ENCODE assay signal across 10 mouse cellular contexts in genomic region chr17:25717691-25718090, GRCm38 (mm10). TPM values are rescaled to one million over a fixed set of nuclear protein-coding genes. Genes with fewer than 3 reads are reported as not detected.
A peak's percentile ranks its signal among the peaks of the same experiment; 100 is the strongest.
DNase-seq lines count a peak whose midpoint lies in the region; ATAC-seq and TF ChIP-seq lines count a peak whose summit lies in the region.
"Had no signal": no experiment of that assay in that cellular context is flagged by ENCODE, and none has a peak within 500 bp of the region (broad histone marks: within the 10 kb centered on the region; RNA-seq: fewer than 3 reads in every experiment).

No protein-coding gene starts in this region.

- WGBS in heart, postnatal 0 days = 8% methylated on average over 6 of the region's 6 CpGs
- 10% methylated on average over 6 of the region's 6 CpGs for WGBS in embryonic facial prominence, embryonic 11.5 days
- 16% methylated on average over 6 of the region's 6 CpGs for WGBS in hindbrain, postnatal 0 days
- 8% methylated on average over 6 of the region's 6 CpGs for WGBS in midbrain, embryonic 15.5 days

- peaks cover 25% of the 10 kb centered on the region for H3K27me3 ChIP-seq in heart, postnatal 0 days (ENCODE audit: control insufficient read depth, insufficient read depth, low read length)
- H3K27me3 ChIP-seq in embryonic facial prominence, embryonic 11.5 days (ENCODE audit: control insufficient read depth, insufficient read depth, low read length) = peaks cover 4% of the 10 kb centered on the region; the same call in 1 of the 2 replicates
- H3K27me3 ChIP-seq in hindbrain, postnatal 0 days (ENCODE audit: insufficient read depth, low read length) = peaks cover 19% of the 10 kb centered on the region
- peaks cover 27% of the 10 kb centered on the region for H3K27me3 ChIP-seq in midbrain, embryonic 15.5 days (replicated peaks)

- no peak for TF ChIP-seq CTCF in heart, postnatal 0 days (IDR thresholded peaks at IDR 0.05; ENCODE audit: low read depth)
- no peak for TF ChIP-seq CTCF in hindbrain, postnatal 0 days (IDR thresholded peaks at IDR 0.05; ENCODE audit: low read depth)

- H3K27ac ChIP-seq in heart, postnatal 0 days (ENCODE audit: low read depth) = no peak overlapping the region
- no peak overlapping the region for H3K27ac ChIP-seq in embryonic facial prominence, embryonic 11.5 days (replicated peaks; ENCODE audit: low read depth, low read length)
- H3K27ac ChIP-seq in hindbrain, postnatal 0 days = no peak overlapping the region
- H3K27ac ChIP-seq in midbrain, embryonic 15.5 days = no peak overlapping the region

- peaks cover 17% of the 10 kb centered on the region; the same call in 1 of the 2 replicates for H3K36me3 ChIP-seq in heart, postnatal 0 days (replicated peaks; ENCODE audit: control insufficient read depth, insufficient read depth, low read length)
- H3K36me3 ChIP-seq in embryonic facial prominence, embryonic 11.5 days (replicated peaks; ENCODE audit: control insufficient read depth, insufficient read depth, low read depth, low read length) = no peaks in the 10 kb centered on the region; the same call in 1 of the 2 replicates
- no peaks in the 10 kb centered on the region for H3K36me3 ChIP-seq in hindbrain, postnatal 0 days (ENCODE audit: insufficient read depth, low read length)
- H3K36me3 ChIP-seq in midbrain, embryonic 15.5 days (replicated peaks) = no peaks in the 10 kb centered on the region

- H3K9ac ChIP-seq in heart, postnatal 0 days (replicated peaks; ENCODE audit: low read depth, low read length) = 0 out of 2 replicates have a peak overlapping the region, but pooled peaks have one; percentile 17
- H3K9ac ChIP-seq in embryonic facial prominence, embryonic 11.5 days (replicated peaks; ENCODE audit: low read length) = no peak overlapping the region; the same call in none of the 2 replicates
- H3K9ac ChIP-seq in hindbrain, postnatal 0 days (replicated peaks; ENCODE audit: low read length) = peak overlapping the region; percentile 45
- H3K9ac ChIP-seq in midbrain, embryonic 15.5 days = peak overlapping the region; percentile 51

- TF ChIP-seq EP300 in heart, postnatal 0 days (IDR thresholded peaks at IDR 0.05; ENCODE audit: low read depth) = no peak

- no peaks in the 10 kb centered on the region; the same call in 1 of the 2 replicates for H3K4me1 ChIP-seq in heart, postnatal 0 days (ENCODE audit: control insufficient read depth, insufficient read depth)
- peaks cover 6% of the 10 kb centered on the region; the same call in 1 of the 2 replicates for H3K4me1 ChIP-seq in embryonic facial prominence, embryonic 11.5 days (ENCODE audit: control insufficient read depth, insufficient read depth, low read length)
- H3K4me1 ChIP-seq in hindbrain, postnatal 0 days (ENCODE audit: insufficient read depth, low read length) = no peaks in the 10 kb centered on the region
- H3K4me1 ChIP-seq in midbrain, embryonic 15.5 days = peaks cover 7% of the 10 kb centered on the region

- intact Hi-C loops in heart, postnatal 14 days (cut with DNase I) = no loop called here

- ATAC-seq in heart, postnatal 0 days (ENCODE audit: insufficient read depth, low read depth) = no peak
- ATAC-seq in embryonic facial prominence, embryonic 11.5 days (replicated peaks; ENCODE audit: insufficient number of reproducible peaks, low FRiP score, low TSS enrichment, low read depth) = no peak
- peak; percentile 7; the same call in 1 of the 2 replicates for ATAC-seq in hindbrain, postnatal 0 days
- no peak for ATAC-seq in midbrain, embryonic 15.5 days (replicated peaks)
- ATAC-seq in inflammation-experienced regulatory T-cells, adult 6 months = no peak

- H3K4me3 ChIP-seq in heart, postnatal 0 days (ENCODE audit: low read depth, low read length) = peak overlapping the region; percentile 44
- H3K4me3 ChIP-seq in embryonic facial prominence, embryonic 11.5 days (ENCODE audit: low read depth, low read length) = peak overlapping the region; percentile 24
- H3K4me3 ChIP-seq in hindbrain, postnatal 0 days (ENCODE audit: low read length) = peak overlapping the region; percentile 42
- peak overlapping the region; percentile 42 for H3K4me3 ChIP-seq in midbrain, embryonic 15.5 days

- no peak for DNase-seq in heart, postnatal 0 days (ENCODE audit: low spot score)
- no peak for DNase-seq in heart, postnatal 14 days
- DNase-seq in embryonic facial prominence, embryonic 11.5 days (ENCODE audit: low spot score) = no peak
- no peak for DNase-seq in hindbrain, postnatal 0 days (ENCODE audit: low spot score)
- DNase-seq in frontal cortex, adult 2 months (ENCODE audit: extremely low spot score in 1 of 2, low spot score in 1 of 2) = no peak
- no peak for DNase-seq in cerebellum, adult 8-10 months
- DNase-seq: cerebellum, adult 11-12 months had no signal

- peak overlapping the region; percentile 59 for H3K4me2 ChIP-seq in heart, postnatal 0 days (ENCODE audit: low read depth, low read length)
- peak overlapping the region; percentile 66 for H3K4me2 ChIP-seq in embryonic facial prominence, embryonic 11.5 days (ENCODE audit: low read depth, low read length)
- peak overlapping the region; percentile 72 for H3K4me2 ChIP-seq in hindbrain, postnatal 0 days (ENCODE audit: low read depth, low read length)
- H3K4me2 ChIP-seq in midbrain, embryonic 15.5 days = peak overlapping the region; percentile 88

- H3K9me3 ChIP-seq in heart, postnatal 0 days (replicated peaks; ENCODE audit: control insufficient read depth, low read length) = no peaks in the 10 kb centered on the region
- H3K9me3 ChIP-seq in embryonic facial prominence, embryonic 11.5 days (replicated peaks; ENCODE audit: control insufficient read depth, low read length) = no peaks in the 10 kb centered on the region
- no peaks in the 10 kb centered on the region for H3K9me3 ChIP-seq in hindbrain, postnatal 0 days (ENCODE audit: low read length)
- H3K9me3 ChIP-seq in midbrain, embryonic 15.5 days = no peaks in the 10 kb centered on the region

RNA-seq across cellular contexts. Expression of gene Gng13, which starts 0.7 kb away (rescaled TPM):
- not detected in 2 replicates for total RNA-seq in heart, postnatal 0 days (2014; rRNA removed; ENCODE audit: low replicate concordance)
- polyA plus RNA-seq in heart, postnatal 0 days (2015; fragmentation: Nextera tagmentation; extraction: Ambion mirVana) = 3.2 and 6.6 TPM in 2 replicates
- 1 to 10 TPM; 1.7 to 2.1 TPM for total RNA-seq in heart, postnatal 14 days (2021)
- 1.7 and 2.4 TPM in 2 replicates for polyA plus RNA-seq in embryonic facial prominence, embryonic 11.5 days (2014; fragmentation: Nextera tagmentation; extraction: Ambion mirVana)
- 10.9 TPM in 1 of 2 replicates, not detected in the other for total RNA-seq in hindbrain, postnatal 0 days (2014; rRNA removed)
- 22.0 and 23.7 TPM in 2 replicates for polyA plus RNA-seq in hindbrain, postnatal 0 days (2015; fragmentation: Nextera tagmentation; extraction: Ambion mirVana)
- polyA plus RNA-seq in midbrain, embryonic 15.5 days (2015; fragmentation: Nextera tagmentation; extraction: Ambion mirVana) = 3.5 and 4.0 TPM in 2 replicates
- 330 and 335 TPM in 2 replicates for polyA plus RNA-seq in frontal cortex, adult 2 months (2012; rRNA removed)
- polyA plus RNA-seq in inflammation-experienced regulatory T-cells, adult 6 months (2017; shearing (Covaris generic)) = not detected

RNA-seq across cellular contexts. Expression of gene Chtf18, which starts 9.5 kb away (rescaled TPM):
- total RNA-seq in heart, postnatal 0 days (2014; rRNA removed; ENCODE audit: low replicate concordance) = 9.1 and 10.8 TPM in 2 replicates
- polyA plus RNA-seq in heart, postnatal 0 days (2015; fragmentation: Nextera tagmentation; extraction: Ambion mirVana) = 3.9 and 4.1 TPM in 2 replicates
- total RNA-seq in heart, postnatal 14 days (2021) = 1 to 10 TPM; 1.1 to 4.4 TPM
- polyA plus RNA-seq in embryonic facial prominence, embryonic 11.5 days (2014; fragmentation: Nextera tagmentation; extraction: Ambion mirVana) = 17.7 and 21.2 TPM in 2 replicates
- total RNA-seq in hindbrain, postnatal 0 days (2014; rRNA removed) = 4.9 and 7.8 TPM in 2 replicates
- polyA plus RNA-seq in hindbrain, postnatal 0 days (2015; fragmentation: Nextera tagmentation; extraction: Ambion mirVana) = 4.9 and 5.4 TPM in 2 replicates
- polyA plus RNA-seq in midbrain, embryonic 15.5 days (2015; fragmentation: Nextera tagmentation; extraction: Ambion mirVana) = 5.7 and 6.3 TPM in 2 replicates
- 2.5 and 2.9 TPM in 2 replicates for polyA plus RNA-seq in frontal cortex, adult 2 months (2012; rRNA removed)
- polyA plus RNA-seq in inflammation-experienced regulatory T-cells, adult 6 months (2017; shearing (Covaris generic)) = 10 to 100 TPM in 1 of 3 experiments, 1 to 10 TPM in 2; 1.4 to 12.9 (median 3.9) TPM

RNA-seq across cellular contexts. Expression of gene Rpusd1, which starts 9.8 kb away (rescaled TPM):
- total RNA-seq in heart, postnatal 0 days (2014; rRNA removed; ENCODE audit: low replicate concordance) = 3.2 and 4.9 TPM in 2 replicates
- polyA plus RNA-seq in heart, postnatal 0 days (2015; fragmentation: Nextera tagmentation; extraction: Ambion mirVana) = 9.3 and 9.5 TPM in 2 replicates
- total RNA-seq in heart, postnatal 14 days (2021) = 1 to 10 TPM; 5.0 to 5.4 TPM
- 18.7 and 19.4 TPM in 2 replicates for polyA plus RNA-seq in embryonic facial prominence, embryonic 11.5 days (2014; fragmentation: Nextera tagmentation; extraction: Ambion mirVana)
- total RNA-seq in hindbrain, postnatal 0 days (2014; rRNA removed) = 10.1 and 18.7 TPM in 2 replicates
- polyA plus RNA-seq in hindbrain, postnatal 0 days (2015; fragmentation: Nextera tagmentation; extraction: Ambion mirVana) = 27.5 and 27.9 TPM in 2 replicates
- polyA plus RNA-seq in midbrain, embryonic 15.5 days (2015; fragmentation: Nextera tagmentation; extraction: Ambion mirVana) = 27.7 and 30.5 TPM in 2 replicates
- polyA plus RNA-seq in frontal cortex, adult 2 months (2012; rRNA removed) = 98.8 and 117 TPM in 2 replicates
- polyA plus RNA-seq in inflammation-experienced regulatory T-cells, adult 6 months (2017; shearing (Covaris generic)) = 10 to 100 TPM in 2 of 3 experiments, 1 to 10 TPM in 1; 8.6 to 12.5 (median 11.2) TPM

RNA-seq across cellular contexts. Expression of gene Mslnl, which starts 18.2 kb away (rescaled TPM):
- total RNA-seq in heart, postnatal 0 days (2014; rRNA removed; ENCODE audit: low replicate concordance) = not detected in 2 replicates
- polyA plus RNA-seq in heart, postnatal 0 days (2015; fragmentation: Nextera tagmentation; extraction: Ambion mirVana) = not detected in 2 replicates
- total RNA-seq in heart, postnatal 14 days (2021) = not detected
- polyA plus RNA-seq in embryonic facial prominence, embryonic 11.5 days (2014; fragmentation: Nextera tagmentation; extraction: Ambion mirVana) = 0.10 TPM in 1 of 2 replicates, not detected in the other
- 0.05 TPM in 1 of 2 replicates, not detected in the other for total RNA-seq in hindbrain, postnatal 0 days (2014; rRNA removed)
- not detected in 2 replicates for polyA plus RNA-seq in hindbrain, postnatal 0 days (2015; fragmentation: Nextera tagmentation; extraction: Ambion mirVana)
- polyA plus RNA-seq in midbrain, embryonic 15.5 days (2015; fragmentation: Nextera tagmentation; extraction: Ambion mirVana) = not detected in 2 replicates
- polyA plus RNA-seq in frontal cortex, adult 2 months (2012; rRNA removed) = 0.16 and 0.88 TPM in 2 replicates
- polyA plus RNA-seq in inflammation-experienced regulatory T-cells, adult 6 months (2017; shearing (Covaris generic)) = not detected

RNA-seq across cellular contexts. Expression of gene Msln, which starts 36.5 kb away (rescaled TPM):
- 45.4 and 83.3 TPM in 2 replicates for total RNA-seq in heart, postnatal 0 days (2014; rRNA removed; ENCODE audit: low replicate concordance)
- polyA plus RNA-seq in heart, postnatal 0 days (2015; fragmentation: Nextera tagmentation; extraction: Ambion mirVana) = 58.5 and 60.3 TPM in 2 replicates
- 10 to 100 TPM; 30.0 to 34.5 TPM for total RNA-seq in heart, postnatal 14 days (2021)
- 0.63 TPM in 1 of 2 replicates, not detected in the other for polyA plus RNA-seq in embryonic facial prominence, embryonic 11.5 days (2014; fragmentation: Nextera tagmentation; extraction: Ambion mirVana)
- total RNA-seq in hindbrain, postnatal 0 days (2014; rRNA removed) = 0.50 and 1.1 TPM in 2 replicates
- polyA plus RNA-seq in hindbrain, postnatal 0 days (2015; fragmentation: Nextera tagmentation; extraction: Ambion mirVana) = 2.0 and 2.3 TPM in 2 replicates
- 0.32 and 0.43 TPM in 2 replicates for polyA plus RNA-seq in midbrain, embryonic 15.5 days (2015; fragmentation: Nextera tagmentation; extraction: Ambion mirVana)
- polyA plus RNA-seq in frontal cortex, adult 2 months (2012; rRNA removed) = 2.9 and 3.0 TPM in 2 replicates
- not detected for polyA plus RNA-seq in inflammation-experienced regulatory T-cells, adult 6 months (2017; shearing (Covaris generic))
- total RNA-seq: MEL had no signal

Comparison
In these comparisons a context has a peak if more than half of its experiments do, and no peak if none do; other contexts are left out.
1. RNA of gene Gng13, which starts 0.7 kb away (polyA plus RNA-seq): 330 to 335 TPM in frontal cortex, adult 2 months; 22.0 to 23.7 TPM in hindbrain, postnatal 0 days, 3.5 to 4.0 TPM in midbrain, embryonic 15.5 days, 3.2 to 6.6 TPM in heart, postnatal 0 days, 1.7 to 2.4 TPM in embryonic facial prominence, embryonic 11.5 days and not detected in inflammation-experienced regulatory T-cells, adult 6 months; every median in the first group is over 10 times any median in the second.
2. Peak in every context shown above with its lines, with median percentiles within 50 percentile points of each other: H3K4me2 ChIP-seq and H3K4me3 ChIP-seq.